21 mouse cellular contexts compared by ENCODE assay signal in genomic region chr6:100576171-100576570, GRCm38 (mm10).
DNase-seq lines count a peak whose midpoint lies in the region; ATAC-seq lines count a peak whose summit lies in the region.
"Had no signal": no experiment of that assay in that cellular context is flagged by ENCODE, and none has a peak within 500 bp of the region (broad histone marks: within the 10 kb centered on the region; RNA-seq: fewer than 3 reads in every experiment).

No protein-coding gene starts in this region.

- DNase-seq in spleen, postnatal 36 days (ENCODE audit: low spot score in 2 of 2): peak; percentile 4 to 17
- DNase-seq in spleen, adult 12 weeks (ENCODE audit: low spot score): no peak
- peak; percentile 86 for DNase-seq in forelimb bud, embryonic 11.5 days (ENCODE audit: low read depth, low spot score)
- no peak for DNase-seq in cerebellum, postnatal 4 days (ENCODE audit: low spot score in 2 of 2)
- no peak for DNase-seq in thymus, postnatal 4 days
- DNase-seq: adrenal gland, adult 8-10 months; cerebellum, adult 11 months; cerebellum, postnatal 36 days; gastrocnemius, postnatal 10 days; right cerebral cortex, postnatal 14 days had no signal

- 6% methylated on average over 6 of the region's 6 CpGs for WGBS in limb, embryonic 12.5 days
- 43% methylated on average over 6 of the region's 6 CpGs for WGBS in intestine, embryonic 16.5 days
- WGBS in hindbrain, embryonic 16.5 days: 50% methylated on average over 6 of the region's 6 CpGs

- H3K27ac ChIP-seq in limb, embryonic 12.5 days: no peak overlapping the region; the same call in 1 of the 2 replicates
- no peak overlapping the region for H3K27ac ChIP-seq in intestine, embryonic 16.5 days (ENCODE audit: low read length)
- H3K27ac ChIP-seq in hindbrain, embryonic 16.5 days (ENCODE audit: low read depth, low read length): no peak overlapping the region
- H3K27ac ChIP-seq: embryonic facial prominence, embryonic 15.5 days; forebrain, embryonic 10.5 days; hindbrain, embryonic 15.5 days; layer of hippocampus, adult 2 months; liver, embryonic 14.5 days; neural tube, embryonic 12.5 days had no signal

- no peak overlapping the region for H3K4me2 ChIP-seq in limb, embryonic 12.5 days
- H3K4me2 ChIP-seq in intestine, embryonic 16.5 days (ENCODE audit: low read depth, low read length): no peak overlapping the region
- H3K4me2 ChIP-seq in hindbrain, embryonic 16.5 days (ENCODE audit: low read length): no peak overlapping the region
- H3K4me2 ChIP-seq: embryonic facial prominence, embryonic 15.5 days; hindbrain, embryonic 15.5 days; neural tube, embryonic 12.5 days had no signal

- no peak overlapping the region for H3K9ac ChIP-seq in limb, embryonic 12.5 days (replicated peaks)
- no peak overlapping the region for H3K9ac ChIP-seq in intestine, embryonic 16.5 days (ENCODE audit: low read depth, low read length)
- H3K9ac ChIP-seq in hindbrain, embryonic 16.5 days (ENCODE audit: low read depth, low read length): no peak overlapping the region
- H3K9ac ChIP-seq: embryonic facial prominence, embryonic 15.5 days; hindbrain, embryonic 15.5 days; liver, embryonic 14.5 days; neural tube, embryonic 12.5 days had no signal

- H3K4me1 ChIP-seq in limb, embryonic 12.5 days (replicated peaks): peaks cover 9% of the 10 kb centered on the region
- H3K4me1 ChIP-seq in intestine, embryonic 16.5 days (ENCODE audit: control insufficient read depth, insufficient read depth, low read length): no peaks in the 10 kb centered on the region
- H3K4me1 ChIP-seq in hindbrain, embryonic 16.5 days (ENCODE audit: control insufficient read depth, insufficient read depth, low read depth, low read length): no peaks in the 10 kb centered on the region

- peaks cover 14% of the 10 kb centered on the region for H3K27me3 ChIP-seq in limb, embryonic 12.5 days
- no peaks in the 10 kb centered on the region for H3K27me3 ChIP-seq in intestine, embryonic 16.5 days (replicated peaks; ENCODE audit: control insufficient read depth, insufficient read depth, low read length)
- H3K27me3 ChIP-seq in hindbrain, embryonic 16.5 days (replicated peaks; ENCODE audit: control insufficient read depth, insufficient read depth, low read length): no peaks in the 10 kb centered on the region
- H3K27me3 ChIP-seq: embryonic facial prominence, embryonic 15.5 days; hindbrain, embryonic 15.5 days; megakaryocyte, embryonic 14.5 days; neural tube, embryonic 12.5 days had no signal

- no peak overlapping the region for H3K4me3 ChIP-seq in limb, embryonic 12.5 days (replicated peaks)
- H3K4me3 ChIP-seq in intestine, embryonic 16.5 days (ENCODE audit: low read length): no peak overlapping the region
- H3K4me3 ChIP-seq in hindbrain, embryonic 16.5 days (ENCODE audit: low read length): no peak overlapping the region
- H3K4me3 ChIP-seq: embryonic facial prominence, embryonic 15.5 days; forebrain, embryonic 10.5 days; hindbrain, embryonic 15.5 days; layer of hippocampus, adult 2 months; megakaryocyte, embryonic 14.5 days; neural tube, embryonic 12.5 days had no signal

- peaks cover 5% of the 10 kb centered on the region; the same call in 1 of the 2 replicates for H3K36me3 ChIP-seq in limb, embryonic 12.5 days
- no peaks in the 10 kb centered on the region for H3K36me3 ChIP-seq in intestine, embryonic 16.5 days (ENCODE audit: control insufficient read depth, insufficient read depth, low read length)
- H3K36me3 ChIP-seq in hindbrain, embryonic 16.5 days (ENCODE audit: control insufficient read depth, insufficient read depth, low read length): 0 out of 2 replicates have a peak, but pooled peaks cover 2% of the 10 kb centered on the region
- H3K36me3 ChIP-seq: embryonic facial prominence, embryonic 15.5 days; hindbrain, embryonic 15.5 days; neural tube, embryonic 12.5 days had no signal

- 0 out of 2 replicates have a peak, but pooled peaks cover under 1% of the 10 kb centered on the region for H3K9me3 ChIP-seq in limb, embryonic 12.5 days
- no peaks in the 10 kb centered on the region for H3K9me3 ChIP-seq in intestine, embryonic 16.5 days (ENCODE audit: control insufficient read depth, low read length)
- H3K9me3 ChIP-seq in hindbrain, embryonic 16.5 days (ENCODE audit: control insufficient read depth, low read length): no peaks in the 10 kb centered on the region
- H3K9me3 ChIP-seq: embryonic facial prominence, embryonic 15.5 days; forebrain, embryonic 10.5 days; hindbrain, embryonic 15.5 days; megakaryocyte, embryonic 14.5 days; neural tube, embryonic 12.5 days had no signal

- ATAC-seq in limb, embryonic 12.5 days (ENCODE audit: insufficient number of reproducible peaks, insufficient read depth, low FRiP score, low TSS enrichment, low read depth): peak; percentile 68
- no peak for ATAC-seq in intestine, embryonic 16.5 days
- ATAC-seq in hindbrain, embryonic 16.5 days: no peak
- ATAC-seq: lung, postnatal 0 days had no signal

Comparison
In these comparisons a context has a peak if more than half of its experiments do, and no peak if none do; other contexts are left out.
1. DNase-seq: peak in spleen, postnatal 36 days (2 of 2) and forelimb bud, embryonic 11.5 days (single experiment); none in spleen, adult 12 weeks (single experiment), cerebellum, postnatal 4 days (0 of 2) and thymus, postnatal 4 days (single experiment).